Mouse (Mus musculus) spleen, postnatal 10 days (tissue): Measurements from ENCODE around the gene Gm45808.
"Not testable (repeated sequence)": the region's sequence is repeated elsewhere in the genome, so short reads cannot be mapped to it uniquely, and the experiment has no call there.

ENCODE experiments used
- DNase-seq, 2 experiments: peaks; one replicate each; pipeline ENCODE4 v3.0.0; 2021 to 2022; ENCODE audit warnings: low spot score in 2 of 2

The Gm45808 gene

DNA sequence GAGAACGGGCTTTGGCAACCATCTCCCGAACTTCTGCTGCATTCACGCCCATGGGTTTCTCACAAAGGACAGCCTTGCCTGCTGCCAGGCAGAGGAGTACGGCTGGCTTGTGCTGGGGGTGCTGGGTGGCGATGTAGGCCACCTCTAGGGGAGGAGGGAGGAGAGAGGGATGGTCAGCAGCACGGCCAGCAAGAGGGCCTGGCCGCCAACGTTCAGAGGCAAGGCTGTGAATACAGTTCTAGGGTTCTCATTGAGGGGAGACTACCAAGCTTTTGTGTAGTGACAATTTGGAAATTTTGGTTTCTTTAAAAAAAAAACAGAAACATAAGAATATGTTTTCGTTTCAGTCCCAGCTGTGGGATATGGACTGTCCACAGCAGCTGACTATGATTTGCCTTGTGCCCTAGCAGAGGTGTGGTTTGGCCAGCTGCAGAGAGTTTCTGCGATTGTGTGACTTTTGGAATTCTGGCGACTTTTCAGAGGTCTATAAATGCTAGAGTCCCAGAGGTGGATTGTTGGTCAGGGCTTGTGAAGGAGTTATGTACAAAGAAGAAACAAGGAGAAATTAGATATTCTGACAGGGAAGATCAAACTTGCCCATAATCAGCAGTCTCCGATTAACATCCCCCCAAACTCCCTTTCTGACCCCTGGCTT is at the start of gene Gm45808:
Gm45808 (minus strand) TSS at position 51 of the 655 bp plus-strand sequence.
- no peak for DNase-seq

GRCm38 (mm10) chr7:45535676-45536075 is 49.1 kb upstream of the Gm45808 start:
- no peak for DNase-seq

- DNase-seq, result no peak
Observed at GRCm38 (mm10) chr7:45530643-45531042, 44.0 kb upstream of the Gm45808 start.

DNA sequence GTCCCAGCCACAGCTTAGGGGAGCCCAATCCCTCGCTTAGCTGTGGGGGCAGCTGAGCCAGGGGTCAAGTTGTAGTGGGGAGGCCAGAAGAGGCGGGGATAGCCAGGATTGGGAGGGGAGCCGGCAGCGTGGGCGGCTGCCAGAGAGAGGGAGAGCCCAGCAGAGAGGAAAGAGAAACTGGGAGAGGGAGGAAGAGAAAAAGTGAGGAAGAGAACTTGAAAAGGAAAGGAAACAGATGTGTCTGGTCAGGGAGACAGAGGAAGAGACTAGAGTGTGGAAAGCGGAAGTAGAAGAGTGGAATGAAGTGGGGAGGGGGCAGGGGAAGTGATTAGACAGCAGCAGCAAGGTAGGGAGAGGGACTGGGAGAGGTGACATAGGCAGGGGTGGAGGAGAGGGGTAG is 42.9 kb upstream of the Gm45808 start:
- DNase-seq, result no peak

- not testable (repeated sequence) for DNase-seq
Observed at GRCm38 (mm10) chr7:45527169-45527568, 40.6 kb upstream of the Gm45808 start.

GRCm38 (mm10) chr7:45526474-45527120 is 40.0 kb upstream of the Gm45808 start:
- DNase-seq, result peak; percentile 26 to 40

- DNase-seq, result peak; percentile 96 to 99
Observed at GRCm38 (mm10) chr7:45525809-45526473, 39.3 kb upstream of the Gm45808 start, which contains the start of the genes Ppp1r15a and Plekha4. TSS of gene Ppp1r15a (minus strand) at chr7:45526268. TSS of gene Plekha4 (plus strand) at chr7:45526330.

DNA sequence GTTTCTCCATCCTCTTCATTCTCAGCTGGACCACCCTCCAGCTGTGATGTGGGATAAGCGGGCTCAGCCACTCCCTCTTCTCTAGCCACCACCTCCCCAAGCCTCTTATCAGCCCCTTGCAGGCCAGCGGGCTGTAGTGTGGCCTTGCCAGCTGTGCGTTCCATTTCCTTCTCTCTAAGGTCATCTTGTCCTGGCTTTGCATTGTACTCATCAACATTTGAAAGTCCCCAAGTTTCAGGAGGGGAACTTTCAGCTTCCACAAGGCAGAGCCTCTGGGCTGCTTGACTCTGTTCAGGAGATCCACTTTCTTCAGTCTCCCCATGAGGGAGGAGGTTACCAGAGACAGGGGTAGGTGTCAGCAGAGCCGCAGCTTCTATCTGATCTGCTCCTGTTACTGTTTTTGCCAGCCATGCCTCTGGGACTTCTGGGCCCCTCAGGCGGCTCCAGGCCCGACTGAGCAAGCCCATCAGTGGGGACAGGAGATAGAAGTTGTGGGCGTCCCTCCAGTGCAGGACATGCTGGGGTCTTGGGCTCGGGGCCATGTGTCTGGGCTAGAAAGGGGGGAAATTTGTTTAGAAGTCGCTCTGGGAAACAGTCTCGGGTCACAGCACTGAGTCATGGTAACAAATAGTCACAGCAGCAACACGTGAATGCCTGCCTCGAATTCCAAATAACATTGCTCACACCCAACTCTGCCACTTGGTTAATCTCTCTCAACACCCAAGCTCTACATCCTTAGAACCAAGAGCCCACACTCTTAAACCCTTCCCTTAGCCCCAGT is 38.4 kb upstream of the Gm45808 start:
- peak; percentile 81 to 88 for DNase-seq

- peak in 1 of 2 experiments; percentile 29 for DNase-seq
Observed at GRCm38 (mm10) chr7:45523678-45524170, 37.1 kb upstream of the Gm45808 start.

GRCm38 (mm10) chr7:45522957-45523676 is 36.5 kb upstream of the Gm45808 start:
- peak in 1 of 2 experiments; percentile 40 for DNase-seq

GRCm38 (mm10) chr7:45522194-45522752 is 35.7 kb upstream of the Gm45808 start:
- no peak for DNase-seq

DNA sequence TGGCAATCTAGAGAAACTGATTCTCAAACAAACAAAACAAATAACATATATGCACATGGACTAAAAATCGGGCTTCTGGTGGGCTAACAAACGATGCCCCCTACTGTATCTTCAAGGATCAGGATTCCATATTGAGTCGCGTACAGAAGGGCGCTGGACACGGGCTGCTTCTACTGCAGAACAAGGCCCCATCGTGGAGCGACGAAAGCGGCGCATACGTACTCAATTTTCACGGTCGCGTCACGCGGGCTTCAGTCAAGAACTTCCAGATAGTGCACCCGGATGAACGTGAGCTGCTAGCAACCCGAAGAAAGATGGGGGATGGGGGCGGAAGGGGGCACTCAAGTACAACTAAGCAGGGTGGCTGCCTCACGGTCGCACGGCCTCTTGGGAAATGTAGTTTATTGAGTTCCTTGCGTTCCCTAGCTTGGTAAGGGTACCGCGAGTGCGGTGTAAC is 35.1 kb upstream of the Gm45808 start:
- peak; percentile 77 to 90 for DNase-seq

DNA sequence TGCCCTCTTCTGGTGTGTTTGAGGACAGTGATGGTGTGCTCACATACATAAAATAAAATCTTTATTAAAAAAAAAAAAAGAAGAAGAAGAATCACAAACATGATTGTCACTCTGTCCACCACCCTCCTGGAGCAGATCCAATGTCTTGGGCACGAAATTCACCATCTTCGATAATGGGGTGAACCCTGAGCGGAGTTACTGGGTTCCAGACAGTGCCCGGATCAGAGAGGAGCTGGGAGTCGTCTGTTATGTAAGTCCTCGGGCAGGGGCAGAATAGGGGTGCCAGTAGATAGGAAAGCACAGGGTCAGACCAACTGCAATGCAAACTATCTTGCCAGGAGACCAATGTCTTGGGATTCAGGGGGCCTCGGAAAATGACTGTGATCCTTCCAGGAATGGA is 34.0 kb upstream of the Gm45808 start:
- no peak for DNase-seq

- DNase-seq, result peak in 1 of 2 experiments; percentile 49
Observed at GRCm38 (mm10) chr7:45519345-45520120, 32.9 kb upstream of the Gm45808 start.

DNA sequence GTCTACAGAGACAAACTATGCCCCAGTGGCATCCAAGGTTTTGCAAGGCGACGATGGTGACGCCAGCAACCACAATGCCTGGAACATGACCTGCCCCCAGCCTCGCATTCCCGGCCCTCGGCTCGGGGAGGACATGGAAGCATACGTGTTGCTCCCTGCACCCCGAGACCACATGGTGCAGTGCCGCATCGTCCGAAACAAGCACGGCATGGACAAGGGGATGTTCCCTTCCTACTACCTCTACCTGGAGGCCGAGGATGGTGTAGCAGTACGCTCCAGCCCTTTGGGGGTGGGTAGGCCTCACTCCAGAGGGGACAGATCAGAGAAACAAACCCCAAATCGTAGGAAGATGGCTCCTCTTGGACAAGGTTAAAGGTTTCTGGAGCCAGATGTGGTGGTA is 32.0 kb upstream of the Gm45808 start:
- no peak for DNase-seq

GRCm38 (mm10) chr7:45516846-45517245 is 30.2 kb upstream of the Gm45808 start:
- DNase-seq, result not testable (repeated sequence)

DNA sequence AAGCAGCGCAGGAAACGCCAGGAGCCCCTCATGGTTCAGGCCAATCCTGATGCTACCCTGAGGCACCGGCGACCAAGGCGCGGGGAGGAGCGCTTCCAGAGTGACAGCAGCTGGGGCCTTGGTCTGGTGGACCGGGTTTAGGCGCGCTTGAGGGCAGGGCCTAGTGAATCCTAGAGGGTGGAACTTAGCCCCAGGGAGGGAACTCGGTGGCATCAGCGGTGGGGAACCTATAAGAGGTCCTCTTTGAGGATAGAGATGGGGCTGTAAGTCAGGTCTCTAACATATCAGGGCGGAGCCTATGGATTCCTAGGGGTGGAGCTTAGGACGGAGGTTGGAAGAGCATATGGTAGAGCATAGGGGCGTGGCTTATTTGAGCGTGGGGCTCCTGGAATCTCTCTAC is 28.8 kb upstream of the Gm45808 start:
- DNase-seq, result peak in 1 of 2 experiments; percentile 50

DNA sequence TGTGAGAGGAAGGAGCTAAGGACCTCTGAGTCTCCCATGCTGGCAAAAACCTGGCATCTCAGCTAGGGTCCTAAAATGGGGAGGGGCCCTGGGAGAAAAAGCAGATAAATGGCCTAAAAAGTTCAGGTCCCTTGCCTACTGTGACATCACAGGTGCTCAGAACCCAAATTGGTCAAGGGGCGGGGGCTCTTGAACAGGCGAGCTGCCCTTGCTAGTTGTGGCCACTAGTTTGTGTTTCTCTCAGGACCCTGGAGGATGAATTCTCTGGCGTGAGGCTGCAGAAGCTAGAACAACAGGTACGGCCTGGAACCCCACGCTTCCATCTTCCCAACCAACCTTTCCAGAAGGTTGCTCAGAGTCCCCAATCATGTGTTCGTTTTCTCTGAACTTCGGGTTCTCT is 27.8 kb upstream of the Gm45808 start:
- DNase-seq, result no peak

GRCm38 (mm10) chr7:45509912-45510787 is 23.5 kb upstream of the Gm45808 start, which contains the start of gene Nucb1:
TSS of gene Nucb1 (minus strand) at chr7:45510406.
- DNase-seq, result peak; percentile 93 to 95
